Mouse (Mus musculus) small intestine, adult 2 months (tissue): ENCODE results near the gene Galnt14. TPM values are rescaled to one million over a fixed set of nuclear protein-coding genes. Genes with fewer than 3 reads are reported as not detected.

Experiments used
- H3K27ac ChIP-seq: fragments of 200-500 bp; 2 replicates; pipeline ENCODE4 v1.5.1; 2012; ENCODE audit warnings: low read depth, low read length, control low read depth, inconsistent platforms; ENCODE audit not compliant: insufficient read depth
- H3K27me3 ChIP-seq: fragments of 200-500 bp; 2 replicates; pipeline ENCODE4 v1.6.1; 2012; ENCODE audit warnings: mild to moderate bottlenecking, moderate library complexity, low read length, inconsistent platforms; ENCODE audit not compliant: control insufficient read depth, insufficient read depth
- H3K36me3 ChIP-seq: fragments of 200-500 bp; 2 replicates; pipeline ENCODE4 v1.6.1; 2012; ENCODE audit warnings: mild to moderate bottlenecking, low read length, control low read depth, inconsistent platforms; ENCODE audit not compliant: control insufficient read depth, insufficient read depth
- H3K4me1 ChIP-seq: fragments of 200-500 bp; 2 replicates; pipeline ENCODE4 v1.6.1; 2012; ENCODE audit warnings: low read length, inconsistent platforms, mixed read lengths; ENCODE audit not compliant: control insufficient read depth, insufficient read depth, insufficient read length
- H3K4me3 ChIP-seq: fragments of 200-500 bp; 2 replicates; pipeline ENCODE4 v1.5.1; 2012; ENCODE audit warnings: low read depth, mild to moderate bottlenecking, control low read depth, inconsistent platforms, low read length, moderate library complexity
- CTCF ChIP-seq: fragments of 200-500 bp; IDR thresholded peaks from 2 replicates; pipeline ENCODE4 v1.5.1; 2012; ENCODE audit warnings: low read depth, mild to moderate bottlenecking, control low read depth, inconsistent platforms, low read length, moderate library complexity, mixed read lengths; ENCODE audit not compliant: insufficient replicate concordance, insufficient read length; ENCODE audit errors: extremely low read depth
- POLR2A ChIP-seq: fragments of 200-500 bp; IDR thresholded peaks from 2 replicates; pipeline ENCODE4 v1.6.1; 2012; ENCODE audit warnings: low read depth, mild to moderate bottlenecking, control low read depth, inconsistent platforms, low read length, moderate library complexity
- WGBS: fragments of 180-500 bp; shearing (Covaris S2); methylation state at CpG from one replicate; pipeline ENCODE4 v1.1.7; 2018; 5-methylcytosine and 5-hydroxymethylcytosine counted together
- polyA plus RNA-seq: library from polyadenylated mRNA; depleted of rRNA; stranded (reverse); fragments of >200 nt; gene quantifications from 2 replicates; pipeline ENCODE4 v1.2.3, GENCODE M21; 2012

Gene Galnt14
- polyA plus RNA-seq, 1 experiment, result 0.06 TPM

- H3K36me3 ChIP-seq, result no peaks in the 10 kb centered on the region
- 84% methylated on average over 4 of the region's 4 CpGs for WGBS
- no peaks in the 10 kb centered on the region for H3K27me3 ChIP-seq
- no peak for TF ChIP-seq POLR2A
- TF ChIP-seq CTCF, result no peak
- no peak overlapping the region for H3K4me3 ChIP-seq
- H3K27ac ChIP-seq, result no peak overlapping the region
- H3K4me1 ChIP-seq, result no peaks in the 10 kb centered on the region
Observed at GRCm38 (mm10) chr17:73504111-73504510, 206.1 kb downstream of the Galnt14 start.

GRCm38 (mm10) chr17:73502613-73503012 lies 207.6 kb downstream of the Galnt14 start:
- H3K4me3 ChIP-seq, result no peak overlapping the region

GRCm38 (mm10) chr17:73489519-73489918 lies 220.7 kb downstream of the Galnt14 start:
- no peaks in the 10 kb centered on the region for H3K4me1 ChIP-seq
- no peak for TF ChIP-seq POLR2A
- no peak for TF ChIP-seq CTCF
- H3K4me3 ChIP-seq, result no peak overlapping the region
- WGBS, result 92% methylated on average over 4 of the region's 4 CpGs
- no peak overlapping the region for H3K27ac ChIP-seq
- no peaks in the 10 kb centered on the region for H3K36me3 ChIP-seq
- no peaks in the 10 kb centered on the region for H3K27me3 ChIP-seq

More at GRCm38 (mm10) chr17:73502613-73503012, 207.6 kb downstream of the Galnt14 start:
- Histone ChIP-seq H3K4me1 (no peaks in the 10 kb centered on the region), H3K27ac (no peak overlapping the region), H3K27me3 (no peaks in the 10 kb centered on the region), H3K36me3 (no peaks in the 10 kb centered on the region)
- 84% methylated on average over 4 of the region's 4 CpGs for WGBS
- TF ChIP-seq POLR2A, result no peak
- no peak for TF ChIP-seq CTCF

GRCm38 (mm10) chr17:73487792-73488191 lies 222.5 kb downstream of the Galnt14 start:
- no peaks in the 10 kb centered on the region for H3K4me1 ChIP-seq
- H3K27ac ChIP-seq, result no peak overlapping the region
- no peaks in the 10 kb centered on the region for H3K27me3 ChIP-seq
- TF ChIP-seq CTCF (no peak), POLR2A (no peak)
- H3K4me3 ChIP-seq, result no peak overlapping the region
- no peaks in the 10 kb centered on the region for H3K36me3 ChIP-seq
- WGBS, result 24% methylated on average over 13 of the region's 13 CpGs

GRCm38 (mm10) chr17:73487380-73487779 lies 222.9 kb downstream of the Galnt14 start:
- H3K4me1 ChIP-seq, result no peaks in the 10 kb centered on the region
- H3K27me3 ChIP-seq, result no peaks in the 10 kb centered on the region
- no peak overlapping the region for H3K4me3 ChIP-seq
- 45% methylated on average over 3 of the region's 3 CpGs for WGBS
- H3K36me3 ChIP-seq, result no peaks in the 10 kb centered on the region
- TF ChIP-seq CTCF, result no peak
- TF ChIP-seq POLR2A, result no peak
- H3K27ac ChIP-seq, result no peak overlapping the region

- Histone ChIP-seq H3K36me3 (no peaks in the 10 kb centered on the region), H3K4me1 (no peaks in the 10 kb centered on the region), H3K4me3 (no peak overlapping the region), H3K27me3 (no peaks in the 10 kb centered on the region), H3K27ac (no peak overlapping the region)
- WGBS, result 61% methylated on average over 11 of the region's 11 CpGs
- TF ChIP-seq CTCF (no peak), POLR2A (no peak)
Observed at GRCm38 (mm10) chr17:73477096-73478076, 232.9 kb downstream of the Galnt14 start.

- no peak overlapping the region for H3K4me3 ChIP-seq
- no peaks in the 10 kb centered on the region for H3K4me1 ChIP-seq
- H3K27me3 ChIP-seq, result no peaks in the 10 kb centered on the region
- no peaks in the 10 kb centered on the region for H3K36me3 ChIP-seq
- H3K27ac ChIP-seq, result no peak overlapping the region
- WGBS, result 38% methylated on average over 7 of the region's 7 CpGs
- TF ChIP-seq POLR2A, result no peak
- TF ChIP-seq CTCF, result no peak
Observed at GRCm38 (mm10) chr17:73474371-73474770, 235.9 kb downstream of the Galnt14 start.

- 65% methylated on average over 3 of the region's 3 CpGs for WGBS
- H3K4me3 ChIP-seq, result no peak overlapping the region
- H3K36me3 ChIP-seq, result no peaks in the 10 kb centered on the region
- no peak overlapping the region for H3K27ac ChIP-seq
- H3K4me1 ChIP-seq, result no peaks in the 10 kb centered on the region
- TF ChIP-seq POLR2A (no peak), CTCF (no peak)
- no peaks in the 10 kb centered on the region for H3K27me3 ChIP-seq
Observed at GRCm38 (mm10) chr17:73473012-73473411, 237.2 kb downstream of the Galnt14 start.
